Mouse (Mus musculus): ENCODE data around the gene Olfml1.
A peak's percentile ranks its signal among the peaks of the same experiment; 100 is the strongest.

Gene Olfml1

DNA sequence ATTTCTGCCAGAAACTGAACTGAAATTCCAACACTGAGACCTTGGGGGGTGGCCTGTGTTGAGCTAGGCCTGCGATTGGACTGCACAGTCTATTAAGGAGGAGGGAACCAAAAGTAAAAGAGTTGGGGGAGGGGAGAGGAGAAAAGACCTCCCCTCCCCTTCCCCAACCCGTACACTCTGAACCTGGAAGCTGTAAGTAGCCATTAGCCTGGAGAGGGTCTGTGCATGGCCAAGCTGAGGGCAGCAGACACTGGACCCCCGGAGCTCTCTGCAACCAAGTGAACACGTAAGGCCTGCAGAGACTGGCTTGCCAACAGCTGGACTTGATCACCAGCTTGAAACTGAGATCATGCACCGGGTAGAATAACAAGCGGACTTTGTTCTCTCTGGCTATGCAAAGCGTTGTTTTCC, at the start of gene Olfml1:
Gene Olfml1, plus strand, starts transcription at position 186 of the 411 bp plus-strand sequence.
- DNase-seq = no peak

DNA sequence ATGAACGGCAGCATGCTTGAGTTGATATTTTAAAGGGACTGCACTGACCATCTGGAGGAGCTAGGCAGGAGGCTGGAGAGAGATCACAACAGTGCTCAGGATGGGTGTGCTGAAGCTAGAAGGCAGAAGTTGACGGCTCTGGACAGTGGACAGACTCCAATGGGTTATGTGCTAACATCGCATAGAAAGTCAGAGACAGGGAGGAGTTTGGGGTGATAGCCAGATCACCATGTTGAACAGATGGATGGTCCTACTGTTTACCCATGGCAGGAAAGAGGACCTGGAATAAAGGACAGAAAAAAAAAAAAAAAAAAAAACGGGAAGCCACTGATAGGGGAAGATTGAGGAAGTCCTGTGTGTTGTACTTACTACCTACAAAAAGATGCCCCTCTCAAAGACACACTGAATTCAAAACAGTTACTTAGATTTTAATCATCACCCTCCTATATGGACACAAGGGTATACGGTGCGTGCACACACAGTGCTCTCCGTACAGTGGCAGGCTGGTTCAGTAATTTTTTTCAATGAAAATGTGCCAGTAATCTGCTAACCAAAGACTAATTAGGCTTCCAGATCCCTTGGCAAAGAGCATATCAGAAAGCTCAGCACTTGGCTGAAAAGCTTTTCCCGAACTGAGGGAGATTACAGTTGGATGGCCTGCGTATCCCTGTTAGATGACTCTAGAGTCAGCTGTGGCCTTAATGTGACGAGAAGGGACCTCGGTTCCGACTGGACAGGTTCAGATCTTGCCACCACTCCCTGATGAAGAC, 47.8 kb upstream of the Olfml1 start:
- DNase-seq = no peak

DNA sequence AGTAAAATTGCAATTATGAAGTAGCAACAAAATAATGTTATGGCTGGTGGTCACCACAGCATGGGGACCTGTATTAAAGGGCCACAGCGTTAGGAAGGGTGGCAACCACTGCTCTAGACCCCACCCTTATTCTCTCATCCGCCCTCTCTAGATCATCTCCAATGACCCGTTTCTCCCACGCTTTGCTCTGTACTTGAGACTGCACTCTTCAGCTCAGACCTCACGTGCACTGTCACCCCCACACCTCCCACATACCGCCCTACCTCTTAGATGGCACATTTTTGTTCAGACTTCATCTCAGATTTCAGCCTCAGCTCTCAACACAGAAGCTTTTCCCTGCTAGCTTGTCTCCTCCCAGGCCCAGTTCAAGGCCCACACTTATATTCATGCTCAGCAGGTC, 45.8 kb upstream of the Olfml1 start:
- DNase-seq = no peak

DNA sequence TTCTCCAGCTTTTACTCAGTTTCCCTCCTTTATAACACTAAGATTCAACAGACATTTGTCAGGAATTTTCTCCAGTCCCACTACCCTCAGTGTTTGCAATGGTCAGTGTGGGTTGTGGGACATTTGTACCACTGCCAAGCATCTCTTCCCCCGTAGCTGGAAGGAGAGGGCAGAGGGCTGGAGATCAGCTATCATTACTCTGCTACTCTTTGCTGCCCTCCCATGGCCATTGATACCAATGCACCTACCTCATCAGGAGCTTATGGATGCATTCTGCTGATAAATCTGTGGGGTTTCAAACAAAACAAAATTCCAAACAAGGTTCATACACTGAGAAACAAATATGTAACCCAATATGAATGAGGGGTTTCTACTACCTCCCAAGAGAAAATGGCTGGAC, 40.9 kb upstream of the Olfml1 start:
- no peak for DNase-seq

DNA sequence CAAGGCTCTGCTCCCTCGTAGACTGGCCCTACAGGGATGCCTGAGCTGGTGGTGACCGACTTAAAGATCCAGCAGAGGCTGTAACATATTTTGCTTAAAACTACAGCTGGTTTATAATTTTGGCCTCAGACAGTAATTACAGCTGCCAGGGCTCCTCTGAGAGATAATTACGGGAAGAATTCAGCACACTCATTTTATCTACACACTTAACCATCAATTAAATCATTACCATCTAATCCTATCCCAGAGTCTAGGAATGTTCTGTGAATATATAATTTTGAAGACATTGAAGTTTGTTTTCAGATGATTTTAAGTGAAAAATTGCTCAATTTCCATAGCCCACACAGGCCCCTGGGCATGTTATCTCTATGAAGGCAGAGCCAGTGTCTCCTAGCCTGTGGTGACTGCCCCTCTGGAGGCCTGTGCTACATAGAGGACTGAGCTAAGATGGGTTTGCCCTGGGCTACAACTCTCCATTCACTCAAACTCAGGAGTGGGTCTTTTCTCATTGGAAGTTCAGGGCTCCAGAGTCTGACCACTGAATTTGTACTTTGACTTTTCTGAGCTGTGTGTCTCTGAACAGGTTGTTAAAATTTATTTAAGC, 39.0 kb upstream of the Olfml1 start:
- no peak for DNase-seq

DNA sequence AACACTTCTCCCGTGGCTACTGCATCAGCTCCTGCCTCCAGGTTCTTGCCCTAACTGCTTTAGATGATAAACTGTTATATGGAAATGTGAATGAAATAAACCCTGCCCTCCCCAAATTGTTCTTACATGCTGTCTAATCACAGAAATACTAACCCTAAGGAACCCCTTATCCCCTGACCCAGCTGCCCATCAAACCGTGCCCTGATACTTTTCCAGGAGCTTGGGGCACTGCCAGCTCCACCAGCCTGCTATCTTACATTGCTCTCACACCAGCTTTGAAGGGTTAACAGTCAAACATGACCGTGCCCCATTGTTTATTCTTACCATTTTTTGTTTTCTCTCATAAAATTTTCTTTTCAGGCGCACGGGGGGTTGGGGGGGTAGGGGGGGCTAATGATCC, 37.9 kb upstream of the Olfml1 start:
- DNase-seq = no peak

DNA sequence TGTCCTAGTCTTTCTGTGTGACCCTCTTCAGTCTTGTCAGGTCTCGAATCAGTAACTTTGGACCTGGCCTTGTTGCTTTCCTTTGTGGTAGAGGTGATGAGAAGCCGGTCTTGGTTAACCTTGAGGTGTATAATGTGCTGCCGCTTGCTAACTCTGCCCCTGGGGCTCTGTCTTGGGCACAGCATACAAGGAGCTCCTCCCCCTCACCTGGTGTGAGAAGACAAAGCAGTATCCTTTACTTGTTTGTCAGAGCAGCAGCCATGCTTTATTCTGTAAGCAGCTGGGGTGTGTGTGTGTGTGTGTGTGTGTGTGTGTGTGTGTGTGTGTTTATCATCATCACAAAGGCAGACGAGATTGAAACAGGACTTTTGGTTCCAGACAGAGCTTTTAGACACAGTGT, 31.9 kb upstream of the Olfml1 start:
- DNase-seq = no peak

DNA sequence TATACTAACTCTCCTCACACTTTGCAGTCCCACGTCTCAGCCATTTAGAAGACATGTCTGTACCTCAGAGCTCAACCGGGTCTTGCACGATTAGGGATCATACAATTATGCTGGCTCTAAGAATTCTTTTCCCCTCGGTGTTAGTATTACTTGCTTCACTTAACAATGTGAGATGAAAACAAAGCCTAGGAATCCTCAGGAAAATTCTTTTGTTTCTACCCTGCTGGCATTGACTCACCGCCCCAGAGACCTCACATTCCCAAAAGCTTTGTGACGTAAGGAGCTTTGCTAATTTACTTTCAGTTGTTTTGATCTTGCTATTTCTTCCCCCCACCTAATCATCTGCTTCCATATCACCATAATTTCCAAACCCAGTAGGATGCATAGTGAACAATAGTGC, 30.7 kb upstream of the Olfml1 start:
- DNase-seq = no peak

DNA sequence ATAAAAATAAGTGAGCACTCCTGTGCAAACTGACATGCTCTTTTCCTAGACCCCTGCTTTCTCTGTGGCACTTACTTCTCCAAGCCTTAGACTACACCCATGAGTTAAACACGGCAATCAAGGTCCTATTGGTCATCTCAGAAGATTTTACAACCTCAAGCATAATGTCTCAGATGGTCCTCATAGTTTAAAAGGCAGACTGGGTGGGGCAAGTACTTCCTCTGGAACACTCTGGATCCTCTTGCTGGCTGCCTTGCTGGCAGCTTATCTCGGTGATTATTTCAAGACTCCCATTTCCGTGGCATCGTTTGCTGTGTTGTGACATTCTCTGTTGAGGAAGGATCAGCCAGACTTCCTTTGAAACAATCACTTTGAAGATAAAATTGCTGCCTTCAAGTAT, 27.2 kb upstream of the Olfml1 start:
- DNase-seq = no peak

DNA sequence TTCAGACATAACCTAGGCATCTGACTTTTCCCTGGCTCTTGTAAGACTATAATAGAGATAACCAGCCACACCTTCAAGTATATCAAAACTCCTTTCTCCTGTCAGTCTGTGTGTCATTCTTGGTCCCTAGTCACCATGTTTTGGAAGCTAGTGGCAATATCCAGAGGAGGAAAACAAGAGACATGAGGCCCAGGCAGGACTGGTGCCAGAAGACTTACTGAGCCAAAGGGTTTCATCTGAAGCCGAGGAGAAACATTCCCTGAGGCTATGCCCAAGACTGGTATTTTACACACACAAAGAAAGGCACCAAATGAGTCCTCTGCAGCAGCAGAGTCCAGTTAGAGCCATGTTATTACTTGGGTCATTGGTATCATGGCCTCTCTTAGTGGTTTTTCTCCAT, 22.2 kb upstream of the Olfml1 start:
- no peak for DNase-seq

DNA sequence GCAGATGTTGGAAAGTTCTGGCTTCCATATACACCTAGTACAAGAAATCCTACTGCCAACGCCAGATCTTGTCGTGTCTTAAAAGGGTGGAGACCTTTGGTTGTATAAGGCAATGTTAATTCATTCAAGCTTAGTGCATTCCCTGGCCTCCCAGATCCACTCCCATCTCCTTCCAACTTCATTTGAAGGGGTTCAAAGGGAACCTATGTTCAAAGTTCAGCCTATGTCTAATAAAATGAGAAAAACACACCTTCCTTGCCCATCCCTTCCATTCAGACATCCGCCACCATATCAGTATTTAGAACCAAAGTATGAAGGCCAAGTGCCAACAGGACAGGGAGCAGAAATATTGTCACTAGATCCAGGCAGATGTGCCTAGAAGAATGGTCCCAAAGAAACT, 19.4 kb upstream of the Olfml1 start:
- no peak for DNase-seq

DNA sequence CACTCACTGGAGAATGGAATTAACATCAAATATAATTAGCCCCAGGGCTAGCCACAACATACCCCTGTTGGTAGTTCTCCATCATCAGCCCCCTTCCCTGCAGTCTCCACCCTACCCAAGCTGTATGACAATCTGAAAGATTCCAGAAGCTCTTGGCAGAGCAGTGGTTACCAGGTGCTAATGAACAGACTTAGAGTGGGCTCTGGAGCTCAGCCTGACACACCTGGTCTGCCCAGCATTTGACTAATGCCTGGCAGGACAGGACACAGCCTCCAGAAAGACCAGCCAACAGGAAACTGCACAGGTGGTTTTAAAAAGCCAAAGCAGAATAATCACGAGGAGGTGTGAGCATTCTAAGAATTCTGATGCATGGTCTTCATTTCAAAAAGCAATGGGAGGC, 13.8 kb upstream of the Olfml1 start:
- DNase-seq = no peak

DNA sequence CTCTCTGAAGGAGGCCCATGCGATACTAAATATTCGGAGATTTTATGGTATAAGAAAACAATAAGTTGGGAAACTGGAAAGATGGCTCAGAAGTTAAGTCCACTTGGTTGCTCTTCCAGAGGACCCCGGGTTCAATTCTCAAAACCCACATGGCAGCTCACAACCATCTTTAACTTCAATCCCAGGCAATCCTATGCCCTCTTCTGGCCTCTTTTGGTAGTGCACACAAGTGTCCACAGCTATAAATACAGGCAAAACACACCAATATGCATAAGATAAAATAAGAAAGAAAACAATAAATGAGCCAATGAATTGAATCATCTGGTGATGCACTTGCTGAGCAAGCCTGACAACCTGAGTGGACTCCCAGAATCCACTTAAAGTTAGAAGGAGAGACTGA, 11.3 kb upstream of the Olfml1 start:
- DNase-seq = peak; percentile 13

DNA sequence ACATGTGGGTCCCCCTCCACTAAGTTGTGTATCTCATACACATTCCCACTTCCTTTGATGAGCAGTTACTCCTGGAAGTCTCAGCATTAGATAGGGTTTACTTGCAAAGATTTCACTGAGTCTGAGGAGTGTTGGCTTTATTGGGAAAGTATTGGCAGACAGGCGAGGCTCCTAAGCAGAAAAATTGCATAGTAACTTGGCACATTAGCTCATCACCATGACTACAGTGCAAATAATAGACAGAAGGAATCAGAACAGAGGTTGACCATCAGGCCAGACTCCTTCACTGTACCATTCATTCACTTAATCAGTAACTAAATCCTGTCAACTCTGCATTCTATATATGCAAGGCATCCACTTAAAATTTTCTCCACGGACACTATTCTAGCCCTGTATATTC, 6.6 kb upstream of the Olfml1 start:
- DNase-seq = no peak

DNA sequence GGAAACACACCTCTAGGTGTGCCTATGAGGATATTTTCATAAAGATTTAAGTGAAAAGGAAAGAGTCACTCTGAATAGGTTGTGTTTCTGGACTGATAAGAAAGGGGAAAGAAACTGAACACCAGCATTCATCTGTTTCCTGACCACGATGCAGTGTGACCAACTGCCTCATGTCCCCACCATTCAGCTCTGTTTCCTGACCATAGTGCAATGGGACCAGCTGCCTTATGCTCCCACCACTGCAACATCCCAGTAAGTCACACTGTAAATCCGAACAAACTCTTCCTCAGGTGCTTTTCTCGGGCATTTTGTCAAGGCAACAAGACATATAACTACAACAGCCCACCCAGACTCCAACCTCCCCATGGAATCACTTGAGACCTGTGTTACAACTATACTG, 5.7 kb upstream of the Olfml1 start:
- DNase-seq = no peak

DNA sequence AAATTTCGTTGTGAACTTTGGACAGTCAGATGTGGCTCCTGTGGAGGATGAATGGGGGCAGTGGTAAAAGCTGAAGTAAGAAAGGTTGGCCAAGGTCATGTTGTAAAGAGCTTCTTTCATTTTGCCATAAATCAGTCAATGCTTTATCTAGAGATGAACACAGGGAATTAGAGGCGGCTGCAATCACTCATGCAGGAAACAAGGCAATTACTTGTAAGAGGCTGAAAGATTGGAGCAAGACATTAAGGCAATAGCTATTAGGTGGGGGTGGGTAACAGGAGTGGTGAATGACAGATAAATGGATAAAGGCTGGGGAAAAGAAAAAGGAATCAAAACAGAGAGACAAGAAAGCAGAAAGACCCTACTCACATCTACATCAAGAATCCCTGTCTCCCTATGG, 3.5 kb upstream of the Olfml1 start:
- no peak for DNase-seq

DNA sequence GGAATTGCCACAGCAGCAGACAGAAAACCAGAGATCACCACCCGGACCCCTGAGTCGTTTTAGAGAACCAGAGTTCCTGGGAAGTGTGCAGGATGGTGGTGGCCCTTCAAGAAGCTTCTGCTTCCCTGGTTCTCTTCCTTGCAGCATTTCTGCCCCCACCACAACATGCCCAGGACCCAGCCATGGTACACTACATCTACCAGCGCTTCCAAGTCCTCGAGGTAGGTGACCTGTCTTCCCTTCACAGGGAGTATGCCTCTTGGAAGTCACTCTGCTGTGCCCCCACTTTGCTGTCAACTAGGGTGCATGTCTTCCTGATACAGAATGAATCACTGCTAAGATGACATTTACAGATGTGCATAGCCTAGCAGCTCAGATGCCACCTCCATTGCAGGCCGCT, 428 bp downstream of the Olfml1 start:
- no peak for DNase-seq

DNA sequence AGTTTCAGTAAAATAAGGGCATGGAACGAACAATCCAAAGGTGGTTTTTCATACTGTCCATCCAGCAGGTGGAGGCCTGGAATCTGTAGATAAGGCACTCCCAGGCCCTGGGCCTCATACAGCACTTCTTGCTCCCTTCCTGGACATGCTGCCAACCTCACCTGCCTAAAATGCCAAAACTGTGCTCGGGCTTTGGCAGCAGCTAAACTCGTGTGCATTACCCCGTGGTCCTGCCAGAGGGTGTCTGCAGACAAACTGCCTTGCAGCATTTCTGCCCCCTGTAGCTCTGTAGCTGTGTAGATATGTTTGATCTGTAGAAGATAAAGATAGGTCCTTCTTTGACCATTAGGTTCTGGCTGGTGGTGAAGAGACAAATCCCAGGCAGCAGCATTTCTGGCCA, 1.7 kb downstream of the Olfml1 start:
- no peak for DNase-seq

DNA sequence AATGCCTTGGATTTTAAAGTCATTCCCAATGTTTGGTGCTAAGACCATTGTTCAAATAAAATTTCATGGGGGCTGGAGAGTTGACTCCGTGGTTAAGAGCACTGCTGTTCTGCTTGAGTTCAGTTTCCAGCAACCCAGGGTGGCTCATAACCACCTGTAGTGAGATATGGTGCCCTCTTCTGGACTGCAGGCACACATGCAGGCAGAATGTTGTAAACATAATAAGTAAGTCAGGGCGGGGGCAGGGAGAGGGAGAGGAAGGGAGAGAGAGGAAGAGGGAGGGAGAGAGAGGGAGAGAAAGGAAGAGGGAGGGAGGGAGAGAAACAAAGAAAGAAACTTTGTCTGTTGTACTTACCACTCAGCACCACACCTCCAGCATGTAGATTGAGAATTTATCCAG, 6.6 kb downstream of the Olfml1 start:
- no peak for DNase-seq

DNA sequence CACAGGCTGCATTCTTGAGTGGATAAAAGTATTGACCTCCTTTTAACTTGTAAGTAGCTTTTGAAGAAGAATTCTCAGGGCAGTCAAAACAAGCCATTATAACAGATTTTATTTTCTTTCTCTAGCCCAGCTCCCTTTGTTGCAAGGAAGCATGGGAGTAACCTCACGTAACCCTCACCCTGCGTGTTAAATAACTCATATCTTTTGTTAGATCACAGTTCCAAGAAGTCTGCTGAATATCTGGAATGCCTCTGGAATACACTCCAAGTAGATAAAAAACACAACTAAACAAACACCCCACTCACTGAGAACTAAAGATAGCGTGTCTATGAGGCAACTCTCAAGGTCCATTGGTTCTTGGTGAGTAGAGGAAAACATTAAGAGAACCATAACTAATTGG, 7.0 kb downstream of the Olfml1 start:
- DNase-seq = no peak

DNA sequence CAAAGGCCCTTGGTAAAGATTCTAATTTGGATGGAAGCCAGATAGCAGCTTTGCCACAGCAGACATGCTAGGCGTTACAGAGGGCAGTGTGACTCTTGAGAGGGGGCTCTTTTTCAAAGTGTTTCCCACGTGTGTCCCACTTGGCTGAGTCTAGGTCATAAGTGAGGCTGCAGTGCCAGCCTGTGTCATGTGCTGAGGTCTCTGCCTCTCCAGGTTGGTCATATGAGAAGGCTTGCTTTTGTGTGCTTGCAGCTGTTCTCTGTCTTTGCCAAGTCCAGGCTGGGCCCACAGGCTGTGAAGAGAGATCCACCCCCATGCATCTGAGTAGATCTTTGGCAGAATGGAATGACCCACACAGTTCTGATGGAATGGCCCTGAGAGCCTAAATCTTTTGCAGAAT, 25.4 kb downstream of the Olfml1 start:
- no peak for DNase-seq

DNA sequence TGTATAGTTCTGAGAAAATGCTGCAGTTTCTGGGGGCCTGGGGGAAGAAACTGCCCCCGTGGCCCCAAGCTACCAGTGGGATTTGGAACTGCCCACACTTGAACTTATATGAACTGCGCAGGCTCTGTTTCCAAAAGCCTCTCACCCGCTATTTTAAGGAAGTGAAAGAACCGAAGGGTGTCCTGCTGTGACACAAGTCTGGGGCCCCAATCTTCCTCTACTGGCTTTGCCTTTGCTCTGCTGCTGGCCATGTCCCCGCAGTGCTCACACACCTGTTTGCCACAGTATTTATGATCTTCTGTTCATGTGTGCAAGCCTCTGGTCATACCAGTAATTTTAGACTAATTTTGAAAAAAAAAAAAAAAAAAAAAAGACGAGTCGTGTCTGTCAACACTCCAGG, 26.7 kb downstream of the Olfml1 start:
- no peak for DNase-seq

DNA sequence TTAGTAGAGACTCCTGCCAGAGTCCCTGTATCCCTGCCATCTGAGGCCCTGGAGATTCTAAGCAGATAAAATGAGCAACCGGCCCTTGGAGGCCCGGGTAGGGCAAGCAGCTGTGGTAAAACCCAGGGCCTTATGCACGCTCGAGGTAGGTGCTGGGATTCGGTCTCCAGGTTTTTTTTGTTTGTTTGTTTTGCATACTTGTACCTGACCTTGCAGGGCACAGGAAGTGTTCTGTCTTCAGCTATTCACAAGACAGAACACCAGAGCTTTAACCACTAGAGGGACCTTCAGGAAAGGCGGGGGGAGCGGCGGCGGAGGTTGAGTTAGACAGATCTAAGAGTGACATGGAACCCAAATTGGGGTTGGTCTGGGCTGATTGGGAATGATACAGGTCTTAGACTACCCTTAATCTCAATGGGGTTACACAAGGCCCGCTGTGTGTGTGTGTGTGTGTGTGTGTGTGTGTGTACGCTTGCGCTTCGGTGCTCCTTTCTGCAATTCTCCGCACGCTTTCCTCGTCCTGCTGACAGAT, 27.1 kb downstream of the Olfml1 start:
- peak; percentile 28 for DNase-seq

DNA sequence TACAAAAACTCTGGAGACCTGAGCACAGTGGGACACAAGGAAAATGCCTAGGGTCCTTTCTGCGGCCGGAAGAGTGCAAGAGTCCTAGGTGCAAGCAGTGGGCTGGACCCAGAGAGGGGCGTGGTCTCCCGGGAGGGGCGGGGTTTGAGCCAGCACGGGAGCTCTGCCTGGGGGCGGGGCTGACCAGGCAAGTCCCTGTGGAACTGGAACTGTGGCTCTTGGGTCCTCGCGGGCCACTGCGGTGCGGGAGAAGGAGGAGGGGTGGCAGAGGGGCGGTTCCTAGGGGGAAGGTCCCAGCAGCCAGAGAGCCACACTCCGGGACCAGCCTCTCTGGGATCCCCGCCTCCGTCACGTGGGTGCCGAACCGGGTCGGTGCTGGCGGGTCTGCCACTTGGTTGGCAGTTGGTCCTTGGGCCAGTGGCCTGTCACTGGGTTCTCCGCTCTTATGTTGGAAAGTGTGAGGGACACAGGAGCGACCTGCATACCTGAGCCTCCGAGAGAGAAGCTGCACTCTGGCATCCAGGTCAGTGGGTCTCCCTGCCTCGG, 27.7 kb downstream of the Olfml1 start, which contains the start of gene Ppfibp2:
Gene Ppfibp2, plus strand, starts transcription at position 351 of the 546 bp plus-strand sequence.
- peak; percentile 80 for DNase-seq
